Mouse (Mus musculus) heart, postnatal 0 days (tissue): ENCODE data around the gene Ttll7.

ENCODE experiments used
- CTCF ChIP-seq: IDR thresholded peaks from 2 replicates; pipeline ENCODE4 v1.5.1; 2016; ENCODE audit warnings: antibody characterized with exemption, control low read depth, low read depth
- EP300 ChIP-seq: IDR thresholded peaks from 2 replicates; pipeline ENCODE4 v1.6.1; 2016; ENCODE audit warnings: antibody characterized with exemption, low read depth

DNA sequence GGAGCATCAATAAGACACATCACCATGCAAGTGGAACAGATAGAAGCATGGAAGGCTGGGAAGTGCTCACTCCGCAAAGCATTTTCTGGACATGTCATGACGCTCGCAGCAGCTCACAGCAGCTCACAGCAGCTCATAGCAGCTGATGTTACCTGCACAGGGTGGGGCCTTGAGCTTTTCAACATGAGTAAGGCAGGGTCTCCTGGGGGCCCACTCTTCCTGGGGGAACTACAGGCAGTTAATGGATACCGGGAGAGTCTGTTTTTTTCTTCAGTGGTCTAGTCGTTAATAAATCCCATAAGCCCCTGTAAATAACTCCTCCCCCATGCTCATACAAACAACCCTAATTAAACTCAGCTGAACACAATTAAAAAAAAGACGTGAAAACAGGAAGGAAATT is 8.7 kb upstream of the Ttll7 start:
- no peak for TF ChIP-seq CTCF
- TF ChIP-seq EP300: no peak
